Mouse (Mus musculus) adrenal gland (tissue): Measurements from ENCODE around the gene Lime1.

Experiments used
- intact Hi-C: fragments of 180-260 bp; cut with DNase I; formaldehyde crosslinking; loops from one replicate; pipeline ENCODE4 v1.15.1; 2025
- long read RNA-seq, 2 experiments: library from polyadenylated mRNA; unstranded; transcript quantifications; one replicate each; pipeline ENCODE4 v2.0.0; 2020; ENCODE audit warnings: borderline replicate concordance in 1 of 2; ENCODE audit not compliant: insufficient replicate concordance in 1 of 2

The Lime1 gene
- long read RNA-seq, experiment 1, partial matches to known transcripts: 0 of 4 reads
- long read RNA-seq, experiment 1, other reads (novel, unspliced or antisense): 1 of 4 reads
- long read RNA-seq, experiment 2, partial matches to known transcripts: 0 of 6 reads
- long read RNA-seq, experiment 2, other reads (novel, unspliced or antisense): 2 of 6 reads

- intact Hi-C loops: no loop called here
These were observed at the start of gene Lime1 for GRCm38 (mm10) chr2:181379778-181380177. TSS of gene Lime1 (plus strand) at chr2:181380078.

GRCm38 (mm10) chr2:181332542-181332941 lies 47.3 kb upstream of the Lime1 start:
- intact Hi-C loops: no loop called here

GRCm38 (mm10) chr2:181334023-181334422 lies 45.9 kb upstream of the Lime1 start:
- intact Hi-C loops: loop anchor here (2.0 kb wide), 1 partner anchor 147 kb away; the partner anchor contains the start of gene Ppdpf

- intact Hi-C loops: no loop called here
These were observed 39.5 kb upstream of the Lime1 start for GRCm38 (mm10) chr2:181340426-181340825.

- intact Hi-C loops: no loop called here
These were observed 37.1 kb upstream of the Lime1 start for GRCm38 (mm10) chr2:181342766-181343165.

- intact Hi-C loops: no loop called here
These were observed 23.1 kb upstream of the Lime1 start for GRCm38 (mm10) chr2:181356780-181357179.

- intact Hi-C loops: no loop called here
These were observed 15.9 kb upstream of the Lime1 start for GRCm38 (mm10) chr2:181363946-181364345.

GRCm38 (mm10) chr2:181364487-181364859 lies 15.4 kb upstream of the Lime1 start:
- intact Hi-C loops: no loop called here

GRCm38 (mm10) chr2:181364860-181365596 lies 14.8 kb upstream of the Lime1 start, which contains the start of the genes Zgpat and Arfrp1:
TSS of gene Zgpat (plus strand) at chr2:181364928.
TSS of gene Arfrp1 (minus strand) at chr2:181365404.
- intact Hi-C loops: no loop called here

- intact Hi-C loops: no loop called here
These were observed 14.2 kb upstream of the Lime1 start for GRCm38 (mm10) chr2:181365655-181366075.

- intact Hi-C loops: no loop called here
These were observed 9.9 kb upstream of the Lime1 start for GRCm38 (mm10) chr2:181370001-181370400.

- intact Hi-C loops: no loop called here
These were observed 4.1 kb upstream of the Lime1 start for GRCm38 (mm10) chr2:181375787-181376186.

- intact Hi-C loops: no loop called here
These were observed 2.6 kb upstream of the Lime1 start for GRCm38 (mm10) chr2:181377230-181377629.

GRCm38 (mm10) chr2:181378701-181379100 lies 1.2 kb upstream of the Lime1 start:
- intact Hi-C loops: no loop called here

- intact Hi-C loops: no loop called here
These were observed 373 bp downstream of the Lime1 start for GRCm38 (mm10) chr2:181380251-181380650.

GRCm38 (mm10) chr2:181381107-181381506 lies 1.2 kb downstream of the Lime1 start:
- intact Hi-C loops: no loop called here

- intact Hi-C loops: no loop called here
These were observed 1.9 kb downstream of the Lime1 start for GRCm38 (mm10) chr2:181381631-181382306.

- intact Hi-C loops: no loop called here
These were observed 4.6 kb downstream of the Lime1 start for GRCm38 (mm10) chr2:181384463-181384862.

- intact Hi-C loops: no loop called here
These were observed 5.1 kb downstream of the Lime1 start for GRCm38 (mm10) chr2:181384919-181385391.

- intact Hi-C loops: no loop called here
These were observed 6.0 kb downstream of the Lime1 start for GRCm38 (mm10) chr2:181385885-181386284.

- intact Hi-C loops: no loop called here
These were observed 6.9 kb downstream of the Lime1 start for GRCm38 (mm10) chr2:181386663-181387210.
